ENCODE assay signal across 11 mouse cellular contexts in the genomic region with DNA sequence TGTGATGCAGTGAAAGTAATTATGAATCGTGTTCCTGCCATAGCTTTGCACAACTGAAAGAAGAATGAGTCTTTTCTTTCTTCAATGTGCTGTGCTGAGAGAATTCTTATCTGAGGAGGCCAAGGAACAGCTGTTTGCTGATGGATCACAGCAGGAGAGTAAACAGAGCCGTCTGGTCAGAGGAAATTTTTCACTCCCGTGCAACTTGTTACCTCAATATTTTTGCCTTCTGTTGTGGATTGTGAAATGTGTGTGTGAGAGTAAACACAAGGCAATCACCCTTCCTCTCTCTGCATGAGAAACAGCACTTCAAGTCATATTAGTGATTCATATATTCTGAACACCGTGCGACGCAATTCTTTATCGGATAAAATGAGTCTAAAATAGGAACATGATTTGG.
A peak's percentile ranks its signal among the peaks of the same experiment; 100 is the strongest.
DNase-seq lines count a peak whose midpoint lies in the region; ATAC-seq and TF ChIP-seq lines count a peak whose summit lies in the region.
"Had no signal": no experiment of that assay in that cellular context is flagged by ENCODE, and none has a peak within 500 bp of the region (broad histone marks: within the 10 kb centered on the region; RNA-seq: fewer than 3 reads in every experiment).

No protein-coding gene starts in this region.

- H3K36me3 ChIP-seq in hindbrain, embryonic 11.5 days (ENCODE audit: control insufficient read depth, insufficient read depth, low read length), result no peaks in the 10 kb centered on the region
- H3K36me3 ChIP-seq in hindbrain, embryonic 10.5 days, result no peaks in the 10 kb centered on the region
- H3K36me3 ChIP-seq in forebrain, embryonic 14.5 days (ENCODE audit: control insufficient read depth, insufficient read depth, low read length), result no peaks in the 10 kb centered on the region
- H3K36me3 ChIP-seq in thymus, adult 2 months (ENCODE audit: control insufficient read depth, insufficient read depth, low read length), result no peaks in the 10 kb centered on the region
- H3K36me3 ChIP-seq: G1E; limb, embryonic 13.5 days had no signal

- TF ChIP-seq CTCF in thymus, adult 2 months (IDR thresholded peaks at IDR 0.05; ENCODE audit: borderline replicate concordance, control insufficient read depth, extremely low read depth, insufficient read depth, low read length, poor library complexity), result no peak

- no peaks in the 10 kb centered on the region for H3K4me1 ChIP-seq in hindbrain, embryonic 11.5 days (replicated peaks; ENCODE audit: control insufficient read depth, insufficient read depth, low read length)
- H3K4me1 ChIP-seq in hindbrain, embryonic 10.5 days (replicated peaks), result no peaks in the 10 kb centered on the region
- no peaks in the 10 kb centered on the region for H3K4me1 ChIP-seq in forebrain, embryonic 14.5 days (ENCODE audit: control insufficient read depth, insufficient read depth, low read length)
- H3K4me1 ChIP-seq in thymus, adult 2 months (replicated peaks; ENCODE audit: control insufficient read depth, insufficient read depth, low read length), result no peaks in the 10 kb centered on the region
- H3K4me1 ChIP-seq: limb, embryonic 13.5 days had no signal

- H3K27ac ChIP-seq in hindbrain, embryonic 11.5 days (ENCODE audit: low read depth, low read length), result no peak overlapping the region
- H3K27ac ChIP-seq in hindbrain, embryonic 10.5 days, result no peak overlapping the region
- no peak overlapping the region for H3K27ac ChIP-seq in forebrain, embryonic 14.5 days (ENCODE audit: low read depth, low read length)
- no peak overlapping the region for H3K27ac ChIP-seq in thymus, adult 2 months (ENCODE audit: control insufficient read depth, insufficient read depth, low read length)
- H3K27ac ChIP-seq: limb, embryonic 13.5 days had no signal

- TF ChIP-seq POLR2A in thymus, adult 2 months (IDR thresholded peaks at IDR 0.05; ENCODE audit: control insufficient read depth, extremely low read depth, insufficient read depth, low read length, poor library complexity), result no peak

- no peak overlapping the region for H3K4me3 ChIP-seq in hindbrain, embryonic 11.5 days (ENCODE audit: low read depth, low read length)
- no peak overlapping the region for H3K4me3 ChIP-seq in hindbrain, embryonic 10.5 days
- H3K4me3 ChIP-seq in forebrain, embryonic 14.5 days (ENCODE audit: low read depth, low read length), result no peak overlapping the region
- H3K4me3 ChIP-seq in thymus, adult 2 months (ENCODE audit: control insufficient read depth, insufficient read depth, low read length), result no peak overlapping the region
- H3K4me3 ChIP-seq: limb, embryonic 13.5 days had no signal

- no peak overlapping the region for H3K9ac ChIP-seq in hindbrain, embryonic 11.5 days (ENCODE audit: low read depth, low read length)
- H3K9ac ChIP-seq in forebrain, embryonic 14.5 days (ENCODE audit: low read length), result no peak overlapping the region
- H3K9ac ChIP-seq: limb, embryonic 13.5 days had no signal

- no peak for ATAC-seq in hindbrain, embryonic 11.5 days (ENCODE audit: low FRiP score)
- peak; percentile 50; the same call in 1 of the 2 replicates for ATAC-seq in forebrain, embryonic 14.5 days

- 72% methylated on average over 7 of the region's 7 CpGs for WGBS in hindbrain, embryonic 11.5 days
- 76% methylated on average over 7 of the region's 7 CpGs for WGBS in hindbrain, embryonic 10.5 days
- WGBS in forebrain, embryonic 14.5 days, result 50% methylated on average over 7 of the region's 7 CpGs
- 93% methylated on average over 7 of the region's 7 CpGs for WGBS in thymus, adult 2 months

- no peaks in the 10 kb centered on the region for H3K9me3 ChIP-seq in hindbrain, embryonic 11.5 days (ENCODE audit: control insufficient read depth, low read length)
- no peaks in the 10 kb centered on the region for H3K9me3 ChIP-seq in hindbrain, embryonic 10.5 days
- H3K9me3 ChIP-seq in forebrain, embryonic 14.5 days (replicated peaks; ENCODE audit: control insufficient read depth, low read length), result no peaks in the 10 kb centered on the region
- H3K9me3 ChIP-seq: G1E; limb, embryonic 13.5 days had no signal

- no peak overlapping the region for H3K4me2 ChIP-seq in hindbrain, embryonic 11.5 days (replicated peaks; ENCODE audit: low read depth, low read length)
- H3K4me2 ChIP-seq in forebrain, embryonic 14.5 days (ENCODE audit: low read length), result no peak overlapping the region
- H3K4me2 ChIP-seq: limb, embryonic 13.5 days had no signal

- H3K27me3 ChIP-seq in hindbrain, embryonic 11.5 days (ENCODE audit: control insufficient read depth, insufficient read depth, low read length), result no peaks in the 10 kb centered on the region
- no peaks in the 10 kb centered on the region for H3K27me3 ChIP-seq in hindbrain, embryonic 10.5 days (ENCODE audit: insufficient read depth, poor library complexity, severe bottlenecking)
- H3K27me3 ChIP-seq in forebrain, embryonic 14.5 days (replicated peaks; ENCODE audit: control insufficient read depth, insufficient read depth, low read length), result no peaks in the 10 kb centered on the region
- H3K27me3 ChIP-seq in thymus, adult 2 months (ENCODE audit: control insufficient read depth, insufficient read depth, low read length), result no peaks in the 10 kb centered on the region
- H3K27me3 ChIP-seq: limb, embryonic 13.5 days had no signal

- peak; percentile 3 for DNase-seq in hindbrain, embryonic 11.5 days (ENCODE audit: low spot score)
- no peak for DNase-seq in hindbrain, embryonic 10.5 days (ENCODE audit: low spot score)
- peak; percentile 30 for DNase-seq in brain, embryonic 18.5 days (ENCODE audit: low read depth, low spot score)
- DNase-seq in forebrain, embryonic 14.5 days (ENCODE audit: low spot score), result peak; percentile 59
- DNase-seq in lung, postnatal 25 days (ENCODE audit: low spot score), result peak; percentile 48
- DNase-seq in gastrocnemius, postnatal 10 days, result no peak
- DNase-seq in thymus, adult 2 months, result no peak
- DNase-seq: adrenal gland, postnatal 10 days; thymus, postnatal 4 days had no signal

Comparison
In these comparisons a context has a peak if more than half of its experiments do, and no peak if none do; other contexts are left out.
1. DNase-seq: peak in hindbrain, embryonic 11.5 days (single experiment), brain, embryonic 18.5 days (single experiment), forebrain, embryonic 14.5 days (single experiment) and lung, postnatal 25 days (single experiment); none in hindbrain, embryonic 10.5 days (single experiment), gastrocnemius, postnatal 10 days (single experiment) and thymus, adult 2 months (single experiment).